Mouse (Mus musculus) cerebellum, postnatal 36 days (tissue): ENCODE measurements around the gene Troap.
A peak's percentile ranks its signal among the peaks of the same experiment; 100 is the strongest.

Experiments used
- DNase-seq, 2 experiments: peaks; one replicate each; pipeline ENCODE4 v3.0.0; 2021 to 2022; ENCODE audit warnings: mixed read lengths in 2 of 2

Troap gene

DNA sequence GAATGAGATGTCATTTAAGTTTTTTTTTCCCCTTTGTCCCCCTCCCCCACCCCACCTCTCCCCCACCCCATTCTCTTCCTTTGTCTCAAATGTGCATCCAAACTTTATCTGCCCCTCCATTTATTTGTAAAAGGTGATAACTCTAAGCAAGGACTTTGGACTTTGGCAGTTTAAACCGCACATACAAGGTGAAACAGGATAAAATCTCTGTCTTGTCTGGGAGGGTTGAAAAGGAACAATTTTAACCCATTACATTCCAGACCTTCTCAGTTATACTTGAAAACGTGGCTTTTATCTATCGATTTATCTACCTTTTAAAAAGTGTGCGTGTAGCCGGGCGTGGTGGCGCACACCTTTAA, 40.7 kb downstream of the Troap start:
- no peak for DNase-seq

DNA sequence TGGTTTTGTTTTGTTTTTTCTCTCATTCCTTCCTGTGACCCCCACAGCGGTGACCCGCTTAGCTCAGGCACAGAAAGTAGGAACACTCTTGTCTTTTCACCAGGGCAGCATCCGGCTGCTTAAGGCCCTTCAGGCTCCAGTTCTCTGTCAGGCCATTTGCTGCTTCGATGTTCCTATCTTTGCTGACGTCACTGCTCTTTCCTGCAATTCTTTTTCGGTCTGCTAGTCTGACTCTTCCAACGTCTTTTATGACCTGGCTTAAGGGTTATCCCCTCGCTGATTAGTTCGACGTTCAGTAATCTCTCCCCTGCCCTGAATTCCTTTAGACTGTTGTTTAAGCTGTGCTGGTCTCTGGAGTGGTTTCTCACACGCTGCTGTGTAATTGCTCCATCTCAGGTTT, 42.2 kb downstream of the Troap start:
- no peak for DNase-seq

DNA sequence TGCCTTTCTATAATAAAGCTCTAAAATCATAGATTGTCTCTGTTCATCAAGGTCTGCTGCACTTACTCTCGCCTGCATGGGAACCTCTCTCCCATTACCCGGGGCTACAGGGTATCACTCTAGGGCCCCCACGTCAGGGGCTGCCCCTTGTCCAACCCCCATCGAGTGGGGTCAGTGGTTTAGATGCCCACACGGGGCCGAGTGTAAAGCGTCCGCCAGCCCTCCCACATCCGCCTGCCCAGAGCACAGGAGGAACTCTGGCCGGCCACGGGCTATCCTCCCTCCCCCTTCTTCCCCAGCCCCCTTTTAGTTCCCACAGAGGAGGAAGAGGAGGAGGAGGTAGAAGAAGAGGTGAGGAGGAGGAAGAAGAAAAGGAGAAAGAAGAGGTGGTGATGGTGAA, 46.4 kb downstream of the Troap start:
- no peak for DNase-seq

DNA sequence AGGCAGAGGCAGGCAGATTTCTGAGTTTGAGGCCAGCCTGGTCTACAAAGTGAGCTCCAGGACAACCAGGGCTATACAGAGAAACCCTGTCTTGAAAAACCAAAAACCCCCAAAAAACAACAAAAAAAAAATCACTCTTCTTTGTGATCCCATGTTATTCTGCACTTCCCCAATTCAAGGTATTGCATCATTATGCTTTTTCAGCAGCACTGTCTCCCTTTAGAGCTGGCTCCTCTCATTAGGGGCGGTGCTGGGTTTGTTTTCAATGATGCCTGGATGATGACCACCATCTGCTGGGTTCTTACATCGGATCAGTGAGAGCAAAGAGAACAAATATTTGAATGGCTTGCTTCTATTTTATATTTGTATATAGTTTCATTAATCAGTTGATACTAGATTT, 48.3 kb downstream of the Troap start:
- DNase-seq, result no peak

DNA sequence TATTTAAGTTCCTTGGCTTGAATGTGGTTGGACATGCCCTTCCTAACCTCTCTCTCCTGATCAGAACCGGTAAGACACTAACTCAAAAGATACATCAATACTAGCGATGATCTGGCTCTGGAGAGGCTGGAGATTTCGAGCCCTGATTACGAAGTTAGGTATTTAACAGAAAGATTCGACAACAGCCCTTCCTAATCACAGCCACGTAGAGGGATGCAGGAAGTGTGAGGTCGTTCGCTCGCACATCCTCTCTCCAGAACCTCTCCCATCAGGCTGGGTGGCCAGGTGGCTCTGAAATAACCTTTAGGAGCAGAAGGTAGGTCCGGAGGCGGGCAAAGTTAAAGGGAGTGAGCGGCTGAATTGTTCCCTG, 51.3 kb downstream of the Troap start, which contains the start of gene Spats2:
Gene Spats2, plus strand, starts transcription at position 206 of the 370 bp plus-strand sequence.
- DNase-seq, result no peak

DNA sequence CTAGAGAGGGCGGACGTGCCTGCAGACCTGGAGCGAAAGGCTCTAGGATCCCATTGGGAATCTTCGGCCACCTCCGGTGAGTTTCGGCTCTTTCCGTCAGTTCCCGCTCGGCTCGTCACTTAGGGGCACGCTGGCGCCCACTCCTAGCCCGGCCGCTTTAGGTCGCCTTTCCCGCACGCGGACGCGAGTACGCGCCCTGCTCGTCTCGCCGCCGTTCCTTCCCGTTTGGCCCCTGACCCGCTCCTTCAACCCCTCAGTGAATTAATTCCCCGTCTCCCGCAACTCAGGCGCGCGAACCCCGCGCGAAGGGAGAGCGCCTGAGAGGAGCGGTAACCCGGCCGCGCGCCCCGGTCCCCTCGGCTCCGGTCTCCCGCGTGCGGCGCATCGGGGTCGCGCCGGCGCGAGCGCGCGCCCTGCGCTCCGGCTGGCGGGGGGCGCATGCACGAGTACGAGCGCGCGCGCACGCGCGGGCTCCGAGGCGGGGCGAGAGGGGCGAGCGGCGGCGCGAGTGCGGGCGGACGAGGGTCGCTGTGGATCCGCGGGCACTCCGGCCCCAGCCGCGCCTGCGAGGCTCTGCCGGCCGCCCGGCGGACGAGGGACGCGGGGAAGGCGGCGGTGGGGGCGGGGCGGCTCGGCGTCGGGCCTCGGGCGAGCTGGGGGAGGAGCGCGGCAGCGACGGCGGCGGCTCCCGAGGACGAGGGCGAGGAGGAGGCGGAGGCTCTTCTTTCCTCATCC, 51.9 kb downstream of the Troap start:
- peak; percentile 92 to 95 for DNase-seq

DNA sequence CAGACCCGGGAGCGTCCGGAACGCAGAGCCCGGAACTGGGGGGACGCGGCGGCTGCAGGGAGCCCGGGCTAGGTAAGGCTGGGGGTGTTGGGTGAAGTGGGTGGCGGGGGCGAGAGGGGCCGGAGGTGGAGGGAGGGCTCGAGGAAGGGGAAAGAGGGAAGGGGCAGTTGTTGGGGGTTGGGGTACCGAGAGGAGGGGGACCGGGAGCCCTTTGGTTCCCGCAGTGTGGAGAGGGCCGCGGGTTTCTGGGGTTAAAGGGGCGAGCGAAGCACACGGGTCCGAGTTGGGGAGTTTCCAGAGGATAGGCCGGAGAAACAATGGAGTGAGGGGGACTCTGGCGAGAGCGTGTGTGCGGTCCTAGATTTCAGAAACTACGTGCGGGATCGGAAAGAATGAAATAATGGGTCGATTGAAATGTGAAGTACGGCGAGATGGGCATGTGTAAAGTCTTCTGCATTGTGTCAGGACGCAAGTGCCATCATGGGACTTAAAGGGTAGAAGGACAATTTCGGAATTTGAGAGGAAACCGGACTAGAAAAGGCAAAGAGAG, 52.5 kb downstream of the Troap start:
- DNase-seq, result peak in 1 of 2 experiments; percentile 28

DNA sequence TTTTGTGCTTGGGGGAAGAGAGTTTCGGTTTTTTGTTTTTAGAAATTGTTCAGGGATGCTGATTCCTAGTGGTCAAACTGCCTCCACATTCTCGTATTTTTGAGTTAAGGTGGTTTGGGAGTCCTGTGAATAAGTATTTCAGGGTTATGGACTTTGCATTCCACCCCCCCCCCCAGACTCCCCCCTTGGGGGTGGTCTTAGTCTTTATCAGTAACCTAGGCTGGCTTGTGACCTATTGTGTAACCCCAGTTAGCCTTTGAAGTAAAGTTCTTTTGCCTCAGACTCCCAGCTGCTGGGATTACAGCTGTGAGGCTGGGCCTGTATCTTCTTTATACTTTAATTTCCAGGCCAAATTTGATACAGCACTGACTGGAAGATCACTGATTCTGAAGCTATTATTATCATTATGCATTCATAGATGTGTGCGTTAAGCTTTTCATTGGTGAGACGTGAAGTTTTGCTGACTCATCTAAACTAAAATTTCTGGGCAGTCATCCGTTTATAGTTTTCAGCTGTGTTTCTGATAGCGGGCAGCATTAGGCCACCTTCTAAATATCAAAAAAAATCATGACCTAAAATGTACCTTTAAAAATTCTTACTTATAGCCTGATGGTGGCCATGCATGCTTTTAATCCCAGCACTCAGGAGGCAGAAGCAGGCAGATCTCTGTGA, 53.6 kb downstream of the Troap start:
- DNase-seq, result no peak

DNA sequence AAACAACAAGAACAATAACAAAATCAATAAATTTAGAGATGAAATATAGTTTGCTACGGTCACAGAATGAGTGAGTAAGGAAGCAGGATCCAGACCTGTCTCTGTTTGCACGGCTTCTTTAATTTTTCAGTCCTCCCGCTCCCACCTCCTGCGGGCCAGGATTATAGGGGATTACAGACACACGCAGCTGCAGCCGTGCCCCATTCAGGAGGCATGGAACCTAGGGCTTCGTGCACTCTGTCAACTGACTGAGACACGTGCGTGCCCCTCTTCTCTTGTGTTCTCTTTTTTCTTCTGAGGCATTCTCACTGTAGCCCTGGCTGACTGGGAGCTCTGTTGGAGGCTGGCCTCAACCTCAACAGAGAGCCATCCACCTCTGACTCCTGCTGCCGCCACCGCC, 55.1 kb downstream of the Troap start:
- no peak for DNase-seq

DNA sequence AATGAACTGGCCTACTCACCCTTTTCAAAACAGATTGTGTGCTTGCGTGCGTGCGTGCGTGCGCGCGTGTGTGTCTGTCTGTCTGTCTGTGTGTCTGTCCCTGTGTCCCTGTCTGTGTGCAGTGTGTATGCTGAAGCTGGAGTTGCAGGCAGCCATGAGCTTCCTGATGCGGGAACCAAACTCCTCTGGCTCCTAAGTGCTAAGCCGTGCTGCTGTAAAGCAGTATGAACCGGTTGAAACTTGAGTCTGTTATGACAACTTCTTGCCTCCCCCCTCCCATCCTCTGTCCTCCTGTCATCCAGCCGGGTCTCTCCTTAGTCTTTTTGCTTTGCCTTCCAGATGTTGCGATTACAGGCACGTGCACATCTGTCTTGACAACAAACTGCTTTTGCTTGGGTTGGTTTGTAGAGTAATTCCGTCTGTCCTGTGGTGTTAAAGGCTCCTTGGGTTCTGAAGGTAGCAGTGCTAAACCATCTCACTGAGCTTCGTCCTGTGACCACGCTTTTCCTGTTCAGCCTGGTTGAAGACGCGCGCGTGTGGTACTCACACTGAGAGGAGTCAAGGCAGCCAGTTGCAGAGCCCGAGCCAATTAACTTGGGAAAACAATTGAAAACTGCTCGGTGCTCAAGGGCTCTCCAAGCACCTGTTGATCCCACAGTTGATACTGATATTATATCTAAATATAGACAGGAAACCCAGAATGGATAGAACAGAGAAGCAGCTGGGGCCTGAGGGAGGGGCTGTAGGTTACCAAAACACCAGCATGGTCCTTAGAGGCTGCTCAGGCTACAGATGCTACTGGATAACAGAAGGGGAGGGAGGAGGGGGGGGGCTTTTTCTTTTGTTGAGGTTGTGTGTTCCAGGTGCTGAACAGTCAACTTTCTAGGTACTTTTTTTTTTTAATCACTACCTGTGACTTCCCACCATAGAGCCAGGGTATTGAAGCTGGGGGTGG, 55.9 kb downstream of the Troap start:
- no peak for DNase-seq
